Mouse (Mus musculus) CH12.LX (cell line): ENCODE measurements around the gene Slc4a11.

Experiments used
- CTCF ChIP-seq, 2 experiments: IDR thresholded peaks in 1 of 2; conservative IDR thresholded peaks in 1 of 2; 2 replicates each; pipeline ENCODE4 v1.5.1; 2011 to 2012; ENCODE audit warnings: low read depth in 2 of 2, low read length in 2 of 2, improper control_type of control experiment in 1 of 2, inconsistent platforms in 1 of 2, mild to moderate bottlenecking in 1 of 2, moderate library complexity in 1 of 2
- MAX ChIP-seq: IDR thresholded peaks from 2 replicates; pipeline ENCODE4 v1.6.1; 2011; ENCODE audit warnings: low read length, improper control_type of control experiment
- MYC ChIP-seq: IDR thresholded peaks from 2 replicates; pipeline ENCODE4 v1.6.1; 2011; ENCODE audit warnings: low read depth, mild to moderate bottlenecking, improper control_type of control experiment, low read length
- NRF1 ChIP-seq: IDR thresholded peaks from 2 replicates; pipeline ENCODE4 v1.6.1; 2014; ENCODE audit warnings: low read depth, mild to moderate bottlenecking, inconsistent platforms, low read length, improper control_type of control experiment, moderate library complexity
- PAX5 ChIP-seq: IDR thresholded peaks from 2 replicates; pipeline ENCODE4 v1.6.1; 2012; ENCODE audit warnings: low read length, inconsistent platforms, mixed read lengths
- POLR2A ChIP-seq: IDR thresholded peaks from 2 replicates; pipeline ENCODE4 v1.6.1; 2011; ENCODE audit warnings: low read depth, mild to moderate bottlenecking, improper control_type of control experiment, low read length
- POLR2AphosphoS2 ChIP-seq: IDR thresholded peaks from 2 replicates; pipeline ENCODE4 v1.6.1; 2011; ENCODE audit warnings: low read depth, low read length, improper control_type of control experiment
- UBTF ChIP-seq: IDR thresholded peaks from 2 replicates; pipeline ENCODE4 v1.6.1; 2012; ENCODE audit warnings: low read depth, mild to moderate bottlenecking, inconsistent platforms, low read length, improper control_type of control experiment, moderate library complexity

- TF ChIP-seq POLR2AphosphoS2, result no peak
- no peak for TF ChIP-seq MAX
- no peak for TF ChIP-seq MYC
- TF ChIP-seq UBTF, result no peak
- TF ChIP-seq CTCF (conservative IDR thresholded peaks at IDR 0.05 in 1 of 2, IDR thresholded peaks at IDR 0.05 in 1 of 2; ENCODE audit: low read depth in 2 of 2, low read length in 2 of 2), result no peak
- no peak for TF ChIP-seq POLR2A
- TF ChIP-seq PAX5, result no peak
- TF ChIP-seq NRF1, result no peak
Observed at GRCm38 (mm10) chr2:130706602-130707001, 9.3 kb upstream of the Slc4a11 start.
